Mouse (Mus musculus) cerebellum, adult 2 months (tissue): ENCODE results near the gene Tank.

Experiments used
- CTCF ChIP-seq: fragments of 200-500 bp; IDR thresholded peaks from 2 replicates; pipeline ENCODE4 v1.5.1; 2011; ENCODE audit warnings: low read depth, mild to moderate bottlenecking, control low read depth, low read length, moderate library complexity, borderline replicate concordance; ENCODE audit not compliant: insufficient read depth
- POLR2A ChIP-seq: fragments of 200-500 bp; IDR thresholded peaks from 2 replicates; pipeline ENCODE4 v1.6.1; 2011; ENCODE audit warnings: low read length, control low read depth, borderline replicate concordance; ENCODE audit not compliant: insufficient read depth

- TF ChIP-seq CTCF = no peak
- no peak for TF ChIP-seq POLR2A
Measured at GRCm38 (mm10) chr2:61674555-61674954, 96.2 kb downstream of the Tank start.
